In the genomic region with DNA sequence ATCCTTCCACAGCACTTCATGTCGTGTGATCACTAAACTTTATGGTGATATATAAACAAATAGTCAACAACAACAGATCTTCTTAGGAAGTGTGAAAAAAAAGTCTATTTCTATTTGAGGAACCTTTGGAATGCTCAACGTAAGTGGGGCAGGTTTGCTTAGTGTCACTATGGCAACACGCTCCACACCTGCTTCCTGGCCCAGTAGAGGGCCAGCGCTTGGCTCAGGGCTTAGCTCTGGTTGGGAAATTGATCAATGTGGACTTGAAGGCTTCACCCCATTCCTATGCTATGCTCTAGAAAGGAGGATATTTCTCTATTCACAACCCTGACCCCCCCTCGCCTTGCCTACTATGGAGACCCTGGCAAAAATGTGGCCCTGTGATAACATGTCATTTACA, we compare ENCODE assay signal across 9 mouse cellular contexts.
DNase-seq lines count a peak whose midpoint lies in the region; ATAC-seq lines count a peak whose summit lies in the region.
"Had no signal": no experiment of that assay in that cellular context is flagged by ENCODE, and none has a peak within 500 bp of the region (broad histone marks: within the 10 kb centered on the region; RNA-seq: fewer than 3 reads in every experiment).

No protein-coding gene starts in this region.

- no peak for DNase-seq in kidney, adult 9 months
- DNase-seq in embryonic facial prominence, embryonic 10.5 days (ENCODE audit: low spot score), result no peak
- no peak for DNase-seq in intestine, embryonic 14.5 days (ENCODE audit: low spot score)
- peak; percentile 28 for DNase-seq in midbrain, embryonic 14.5 days
- DNase-seq in layer of hippocampus, postnatal 14 days (ENCODE audit: low spot score in 2 of 2), result no peak
- no peak for DNase-seq in layer of hippocampus, postnatal 25 days (ENCODE audit: extremely low spot score in 1 of 2, low spot score in 1 of 2)
- DNase-seq in embryo, embryonic 11 days, result no peak

- no peaks in the 10 kb centered on the region for H3K36me3 ChIP-seq in kidney, embryonic 14.5 days (ENCODE audit: control insufficient read depth, insufficient read depth, low read length)
- H3K36me3 ChIP-seq in embryonic facial prominence, embryonic 10.5 days (replicated peaks), result peaks cover 3% of the 10 kb centered on the region; the same call in 1 of the 2 replicates
- no peaks in the 10 kb centered on the region for H3K36me3 ChIP-seq in intestine, embryonic 14.5 days (ENCODE audit: control insufficient read depth, insufficient read depth, low read length)
- no peaks in the 10 kb centered on the region for H3K36me3 ChIP-seq in midbrain, embryonic 14.5 days (ENCODE audit: control insufficient read depth, insufficient read depth, low read length)
- H3K36me3 ChIP-seq: liver, embryonic 15.5 days had no signal

- H3K9ac ChIP-seq in kidney, embryonic 14.5 days (ENCODE audit: low read depth, low read length), result no peak overlapping the region
- H3K9ac ChIP-seq in intestine, embryonic 14.5 days (ENCODE audit: low read length), result no peak overlapping the region
- H3K9ac ChIP-seq in midbrain, embryonic 14.5 days (replicated peaks; ENCODE audit: low read length), result no peak overlapping the region
- H3K9ac ChIP-seq: liver, embryonic 15.5 days had no signal

- H3K27me3 ChIP-seq in kidney, embryonic 14.5 days (ENCODE audit: control insufficient read depth, insufficient read depth, low read length), result no peaks in the 10 kb centered on the region
- H3K27me3 ChIP-seq in embryonic facial prominence, embryonic 10.5 days (replicated peaks; ENCODE audit: low read depth, poor library complexity, severe bottlenecking), result no peaks in the 10 kb centered on the region
- no peaks in the 10 kb centered on the region for H3K27me3 ChIP-seq in intestine, embryonic 14.5 days (replicated peaks; ENCODE audit: control insufficient read depth, insufficient read depth, low read length)
- no peaks in the 10 kb centered on the region for H3K27me3 ChIP-seq in midbrain, embryonic 14.5 days (ENCODE audit: control insufficient read depth, insufficient read depth, low read length)

- H3K9me3 ChIP-seq in kidney, embryonic 14.5 days (ENCODE audit: control insufficient read depth, low read length), result peaks cover 3% of the 10 kb centered on the region; the same call in 1 of the 2 replicates
- H3K9me3 ChIP-seq in embryonic facial prominence, embryonic 10.5 days, result no peaks in the 10 kb centered on the region
- H3K9me3 ChIP-seq in intestine, embryonic 14.5 days (ENCODE audit: control insufficient read depth, low read length), result no peaks in the 10 kb centered on the region; the same call in 1 of the 2 replicates
- no peaks in the 10 kb centered on the region for H3K9me3 ChIP-seq in midbrain, embryonic 14.5 days (ENCODE audit: control insufficient read depth, low read length)

- no peak overlapping the region for H3K27ac ChIP-seq in kidney, embryonic 14.5 days (ENCODE audit: low read depth, low read length)
- peak overlapping the region; percentile 63 for H3K27ac ChIP-seq in embryonic facial prominence, embryonic 10.5 days (replicated peaks)
- H3K27ac ChIP-seq in intestine, embryonic 14.5 days (ENCODE audit: low read depth), result no peak overlapping the region
- H3K27ac ChIP-seq in midbrain, embryonic 14.5 days (replicated peaks; ENCODE audit: low read depth, low read length), result peak overlapping the region; percentile 57; the same call in 1 of the 2 replicates
- H3K27ac ChIP-seq: liver, embryonic 15.5 days had no signal

- H3K4me1 ChIP-seq in kidney, embryonic 14.5 days (ENCODE audit: control insufficient read depth, insufficient read depth, low read length), result no peaks in the 10 kb centered on the region
- peaks cover 27% of the 10 kb centered on the region for H3K4me1 ChIP-seq in embryonic facial prominence, embryonic 10.5 days
- H3K4me1 ChIP-seq in intestine, embryonic 14.5 days (replicated peaks; ENCODE audit: control insufficient read depth, insufficient read depth, low read length), result peaks cover 9% of the 10 kb centered on the region
- 0 out of 2 replicates have a peak, but pooled peaks cover 5% of the 10 kb centered on the region for H3K4me1 ChIP-seq in midbrain, embryonic 14.5 days (ENCODE audit: control insufficient read depth, insufficient read depth, low read length)
- H3K4me1 ChIP-seq: liver, embryonic 15.5 days had no signal

- no peak overlapping the region for H3K4me2 ChIP-seq in kidney, embryonic 14.5 days (replicated peaks; ENCODE audit: low read depth, low read length)
- H3K4me2 ChIP-seq in intestine, embryonic 14.5 days (ENCODE audit: low read length), result no peak overlapping the region
- H3K4me2 ChIP-seq in midbrain, embryonic 14.5 days (ENCODE audit: low read length), result no peak overlapping the region
- H3K4me2 ChIP-seq: liver, embryonic 15.5 days had no signal

- H3K4me3 ChIP-seq in kidney, embryonic 14.5 days (ENCODE audit: low read length), result no peak overlapping the region
- no peak overlapping the region for H3K4me3 ChIP-seq in embryonic facial prominence, embryonic 10.5 days
- H3K4me3 ChIP-seq in intestine, embryonic 14.5 days (ENCODE audit: low read depth, low read length), result no peak overlapping the region
- no peak overlapping the region for H3K4me3 ChIP-seq in midbrain, embryonic 14.5 days (replicated peaks; ENCODE audit: low read depth, low read length)
- H3K4me3 ChIP-seq: liver, embryonic 15.5 days had no signal

- 0 out of 2 replicates have a peak, but pooled peaks have one; percentile 52 for ATAC-seq in kidney, embryonic 14.5 days (ENCODE audit: low FRiP score, low TSS enrichment)
- peak; percentile 88 for ATAC-seq in intestine, embryonic 14.5 days (replicated peaks; ENCODE audit: low FRiP score, low TSS enrichment, low read depth)
- ATAC-seq in midbrain, embryonic 14.5 days (ENCODE audit: low FRiP score, low TSS enrichment), result no peak; the same call in 1 of the 2 replicates

- WGBS in kidney, embryonic 14.5 days, result 49% methylated on average over 5 of the region's 5 CpGs
- WGBS in embryonic facial prominence, embryonic 10.5 days, result 53% methylated on average over 5 of the region's 5 CpGs
- 39% methylated on average over 5 of the region's 5 CpGs for WGBS in intestine, embryonic 14.5 days
- 53% methylated on average over 5 of the region's 5 CpGs for WGBS in midbrain, embryonic 14.5 days

Comparison
In these comparisons a context has a peak if more than half of its experiments do, and no peak if none do; other contexts are left out.
1. H3K27ac ChIP-seq: peak in embryonic facial prominence, embryonic 10.5 days (single experiment) and midbrain, embryonic 14.5 days (single experiment); none in kidney, embryonic 14.5 days (single experiment) and intestine, embryonic 14.5 days (single experiment).